Mouse (Mus musculus): ENCODE results near the gene Clip2.
"Not testable (repeated sequence)": the region's sequence is repeated elsewhere in the genome, so short reads cannot be mapped to it uniquely, and the experiment has no call there.

- TF ChIP-seq CTCF (IDR thresholded peaks at IDR 0.05; ENCODE audit: low read depth, low read length); POLR2AphosphoS5 (IDR thresholded peaks at IDR 0.05; ENCODE audit: insufficient replicate concordance, low read depth, low read length); TAL1 (conservative IDR thresholded peaks at IDR 0.05; ENCODE audit: low read depth, low read length); GATA2 (IDR thresholded peaks at IDR 0.05; ENCODE audit: borderline replicate concordance, low read depth, low read length): not testable (repeated sequence)
Observed at GRCm38 (mm10) chr5:134475686-134476085, 76.5 kb downstream of the Clip2 start.

All from G1E (cell line).